Mouse (Mus musculus) liver, embryonic 13.5 days (tissue): ENCODE data around the gene Spin1. TPM values are rescaled to one million over a fixed set of nuclear protein-coding genes. Genes with fewer than 3 reads are reported as not detected.

ENCODE experiments used
- ATAC-seq: fragments of 200-750 bp; cut with Nextera tagmentation; 2 replicates; pipeline ENCODE4 v1.8.0; 2017; ENCODE audit warnings: low read depth, mild to moderate bottlenecking, moderate number of reproducible peaks, moderate library complexity
- DNase-seq: peaks from one replicate; pipeline ENCODE4 v3.0.0; 2022
- H3K27ac ChIP-seq: fragments of 300-500 bp; sonication (generic); 2 replicates; pipeline ENCODE4 v1.5.1; 2015; ENCODE audit warnings: moderate library complexity, mild to moderate bottlenecking, inconsistent platforms
- H3K27me3 ChIP-seq: fragments of 300-500 bp; sonication (generic); 2 replicates; pipeline ENCODE4 v1.6.1; 2015; ENCODE audit warnings: mild to moderate bottlenecking, inconsistent platforms
- H3K36me3 ChIP-seq: fragments of 300-500 bp; sonication (generic); 2 replicates; pipeline ENCODE4 v1.6.1; 2015; ENCODE audit warnings: mild to moderate bottlenecking, inconsistent platforms
- H3K4me1 ChIP-seq: fragments of 300-500 bp; sonication (generic); replicated peaks from 2 replicates; pipeline ENCODE4 v1.6.1; 2015; ENCODE audit warnings: inconsistent platforms
- H3K4me2 ChIP-seq: fragments of 300-500 bp; sonication (generic); 2 replicates; pipeline ENCODE4 v1.6.1; 2015; ENCODE audit warnings: inconsistent platforms, mild to moderate bottlenecking, moderate library complexity
- H3K4me3 ChIP-seq: fragments of 300-500 bp; sonication (generic); replicated peaks from 2 replicates; pipeline ENCODE4 v1.5.1; 2015; ENCODE audit warnings: mild to moderate bottlenecking, inconsistent platforms
- H3K9ac ChIP-seq: fragments of 300-500 bp; sonication (generic); 2 replicates; pipeline ENCODE4 v1.6.1; 2015; ENCODE audit warnings: mild to moderate bottlenecking, inconsistent platforms
- H3K9me3 ChIP-seq: fragments of 300-500 bp; sonication (generic); replicated peaks from 2 replicates; pipeline ENCODE4 v1.6.1; 2016; ENCODE audit warnings: inconsistent platforms
- WGBS: fragments of 180-500 bp; shearing (Covaris S2); methylation state at CpG from one replicate; pipeline ENCODE4 v1.1.7; 2015; ENCODE audit not compliant: insufficient replicate concordance; 5-methylcytosine and 5-hydroxymethylcytosine counted together
- polyA plus RNA-seq: library from polyadenylated mRNA; unstranded; fragments of >200 nt; fragmentation: Nextera tagmentation; extraction: Ambion mirVana; gene quantifications from 2 replicates; pipeline ENCODE4 v1.2.1, GENCODE M21; 2015

Spin1 gene
- polyA plus RNA-seq, 1 experiment from 2014 or later, result 10.7 TPM

GRCm38 (mm10) chr13:51152966-51153669 is 52.4 kb downstream of the Spin1 start:
- Histone ChIP-seq H3K9me3 (no peaks in the 10 kb centered on the region), H3K4me1 (no peaks in the 10 kb centered on the region; the same call in 1 of the 2 replicates), H3K9ac (no peak overlapping the region), H3K27ac (no peak overlapping the region), H3K27me3 (no peaks in the 10 kb centered on the region), H3K36me3 (peaks cover 21% of the 10 kb centered on the region), H3K4me3 (no peak overlapping the region), H3K4me2 (no peak overlapping the region)
- WGBS, result 73% methylated on average over 4 of the region's 4 CpGs
- ATAC-seq (no peak), DNase-seq (no peak)

GRCm38 (mm10) chr13:51153670-51154030 is 53.0 kb downstream of the Spin1 start:
- Histone ChIP-seq H3K4me3 (no peak overlapping the region), H3K9me3 (no peaks in the 10 kb centered on the region), H3K36me3 (peaks cover 21% of the 10 kb centered on the region), H3K27me3 (no peaks in the 10 kb centered on the region), H3K27ac (no peak overlapping the region), H3K4me2 (no peak overlapping the region), H3K9ac (no peak overlapping the region), H3K4me1 (no peaks in the 10 kb centered on the region)
- ATAC-seq (no peak), DNase-seq (no peak)
- 75% methylated on average over 4 of the region's 4 CpGs for WGBS

GRCm38 (mm10) chr13:51155178-51156013 is 54.7 kb downstream of the Spin1 start:
- no peak for ATAC-seq
- Histone ChIP-seq H3K27ac (no peak overlapping the region), H3K9me3 (no peaks in the 10 kb centered on the region), H3K4me3 (no peak overlapping the region), H3K27me3 (no peaks in the 10 kb centered on the region), H3K9ac (no peak overlapping the region), H3K4me2 (no peak overlapping the region), H3K36me3 (peaks cover 17% of the 10 kb centered on the region), H3K4me1 (no peaks in the 10 kb centered on the region)
- 81% methylated on average over 15 of the region's 15 CpGs for WGBS
- DNase-seq, result no peak

GRCm38 (mm10) chr13:51156014-51156386 is 55.3 kb downstream of the Spin1 start:
- Histone ChIP-seq H3K4me1 (no peaks in the 10 kb centered on the region), H3K27ac (no peak overlapping the region), H3K9me3 (no peaks in the 10 kb centered on the region), H3K4me3 (no peak overlapping the region), H3K27me3 (no peaks in the 10 kb centered on the region), H3K9ac (no peak overlapping the region), H3K36me3 (peaks cover 16% of the 10 kb centered on the region), H3K4me2 (no peak overlapping the region)
- DNase-seq (no peak), ATAC-seq (no peak)
- 81% methylated on average over 6 of the region's 6 CpGs for WGBS

- Histone ChIP-seq H3K4me2 (no peak overlapping the region), H3K27me3 (no peaks in the 10 kb centered on the region), H3K27ac (no peak overlapping the region), H3K36me3 (peaks cover 16% of the 10 kb centered on the region), H3K9ac (no peak overlapping the region), H3K9me3 (no peaks in the 10 kb centered on the region), H3K4me3 (no peak overlapping the region), H3K4me1 (no peaks in the 10 kb centered on the region)
- DNase-seq, result no peak
- 36% methylated on average over 3 of the region's 3 CpGs for whole genome bisulfite sequencing
- ATAC-seq, result no peak
These were observed 56.6 kb downstream of the Spin1 start for GRCm38 (mm10) chr13:51157291-51157690.

GRCm38 (mm10) chr13:51161672-51162071 is 61.0 kb downstream of the Spin1 start:
- Histone ChIP-seq H3K9me3 (no peaks in the 10 kb centered on the region), H3K27me3 (no peaks in the 10 kb centered on the region), H3K9ac (no peak overlapping the region), H3K4me1 (no peaks in the 10 kb centered on the region), H3K4me2 (no peak overlapping the region), H3K36me3 (no peaks in the 10 kb centered on the region; the same call in 1 of the 2 replicates), H3K27ac (no peak overlapping the region), H3K4me3 (no peak overlapping the region)
- DNase-seq (no peak), ATAC-seq (no peak)
- 76% methylated on average over 2 of the region's 2 CpGs for WGBS

- DNase-seq (no peak), ATAC-seq (no peak)
- no peaks in the 10 kb centered on the region for H3K4me1 ChIP-seq
- WGBS, result 55% methylated on average over 6 of the region's 6 CpGs
- H3K27me3 ChIP-seq, result no peaks in the 10 kb centered on the region
- H3K9me3 ChIP-seq, result no peaks in the 10 kb centered on the region
- H3K9ac ChIP-seq, result no peak overlapping the region
- H3K36me3 ChIP-seq, result no peaks in the 10 kb centered on the region; the same call in 1 of the 2 replicates
- H3K27ac ChIP-seq, result no peak overlapping the region
- H3K4me3 ChIP-seq, result no peak overlapping the region
- no peak overlapping the region for H3K4me2 ChIP-seq
These were observed 61.6 kb downstream of the Spin1 start for GRCm38 (mm10) chr13:51162246-51162645.

GRCm38 (mm10) chr13:51166711-51167110 is 66.0 kb downstream of the Spin1 start:
- H3K9ac ChIP-seq, result no peak overlapping the region
- H3K9me3 ChIP-seq, result no peaks in the 10 kb centered on the region
- DNase-seq (no peak), ATAC-seq (no peak)
- H3K4me1 ChIP-seq, result peaks cover 13% of the 10 kb centered on the region
- H3K4me3 ChIP-seq, result no peak overlapping the region
- peaks cover 27% of the 10 kb centered on the region for H3K27me3 ChIP-seq
- no peak overlapping the region for H3K4me2 ChIP-seq
- 49% methylated on average over 11 of the region's 11 CpGs for WGBS
- no peak overlapping the region for H3K27ac ChIP-seq
- H3K36me3 ChIP-seq, result no peaks in the 10 kb centered on the region

GRCm38 (mm10) chr13:51170215-51170614 is 69.5 kb downstream of the Spin1 start:
- DNase-seq, result no peak
- H3K9ac ChIP-seq, result no peak overlapping the region; the same call in 1 of the 2 replicates
- 0 out of 2 replicates have a peak overlapping the region, but pooled peaks have one; percentile 46 for H3K4me3 ChIP-seq
- H3K27me3 ChIP-seq, result peaks cover 38% of the 10 kb centered on the region
- WGBS, result 20% methylated on average over 11 of the region's 11 CpGs
- no peak overlapping the region for H3K27ac ChIP-seq
- ATAC-seq, result no peak
- H3K4me2 ChIP-seq, result peak overlapping the region; percentile 69
- no peaks in the 10 kb centered on the region for H3K36me3 ChIP-seq
- H3K9me3 ChIP-seq, result no peaks in the 10 kb centered on the region
- H3K4me1 ChIP-seq, result peaks cover 13% of the 10 kb centered on the region

- Histone ChIP-seq H3K4me2 (peak within 1 kb of the TSS; percentile 69), H3K9me3 (no peaks in the 10 kb centered on the region), H3K9ac (peak within 1 kb of the TSS; percentile 22; the same call in 1 of the 2 replicates), H3K27me3 (peaks cover 38% of the 10 kb centered on the region), H3K27ac (no peak within 1 kb of the TSS), H3K36me3 (no peaks in the 10 kb centered on the region), H3K4me3 (peak within 1 kb of the TSS; percentile 46), H3K4me1 (peaks cover 13% of the 10 kb centered on the region)
- DNase-seq (no peak), ATAC-seq (peak; percentile 48)
- WGBS, result under 1% methylated on average over 63 of the region's 64 CpGs
These were observed 70.3 kb downstream of the Spin1 start, which contains the start of gene Nxnl2 for GRCm38 (mm10) chr13:51170691-51171680. Gene Nxnl2 (plus strand): TSS chr13:51171022.

- Histone ChIP-seq H3K9ac (no peak overlapping the region), H3K4me3 (no peak overlapping the region), H3K36me3 (no peaks in the 10 kb centered on the region), H3K27ac (no peak overlapping the region), H3K4me1 (peaks cover 13% of the 10 kb centered on the region), H3K4me2 (no peak overlapping the region), H3K9me3 (no peaks in the 10 kb centered on the region), H3K27me3 (peaks cover 38% of the 10 kb centered on the region)
- DNase-seq (no peak), ATAC-seq (no peak)
- 80% methylated on average over 7 of the region's 7 CpGs for WGBS
These were observed 71.9 kb downstream of the Spin1 start for GRCm38 (mm10) chr13:51172601-51173000.
